Mouse (Mus musculus) natural killer cell, adult 2 months (primary cell): ENCODE measurements around the gene Tlk1.

Source experiments
- DNase-seq, 2 experiments: peaks; one replicate each; pipeline ENCODE4 v3.0.0; 2022; ENCODE audit warnings: low spot score in 2 of 2

Gene Tlk1

DNA sequence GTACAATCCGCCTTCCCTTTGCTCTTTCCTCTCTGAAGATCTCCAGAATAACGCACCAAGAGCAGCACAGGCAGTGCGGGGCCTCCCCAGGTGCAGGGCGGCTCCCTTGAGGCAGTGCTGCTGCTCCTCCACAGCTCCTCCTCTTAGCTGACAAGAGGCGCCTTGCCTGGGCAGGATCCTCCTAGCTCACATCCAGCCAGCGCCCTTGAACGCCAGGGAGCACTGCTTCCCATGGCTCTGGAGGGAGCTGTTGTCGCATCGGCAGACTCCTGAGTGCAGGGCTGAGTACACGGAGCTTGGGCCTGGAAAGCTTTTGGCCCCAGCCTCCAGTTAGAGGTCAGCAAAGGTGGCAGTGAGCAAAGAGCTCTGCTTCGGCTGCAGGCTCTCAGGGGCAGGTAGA lies 135.3 kb downstream of the Tlk1 start:
- DNase-seq, result no peak

DNA sequence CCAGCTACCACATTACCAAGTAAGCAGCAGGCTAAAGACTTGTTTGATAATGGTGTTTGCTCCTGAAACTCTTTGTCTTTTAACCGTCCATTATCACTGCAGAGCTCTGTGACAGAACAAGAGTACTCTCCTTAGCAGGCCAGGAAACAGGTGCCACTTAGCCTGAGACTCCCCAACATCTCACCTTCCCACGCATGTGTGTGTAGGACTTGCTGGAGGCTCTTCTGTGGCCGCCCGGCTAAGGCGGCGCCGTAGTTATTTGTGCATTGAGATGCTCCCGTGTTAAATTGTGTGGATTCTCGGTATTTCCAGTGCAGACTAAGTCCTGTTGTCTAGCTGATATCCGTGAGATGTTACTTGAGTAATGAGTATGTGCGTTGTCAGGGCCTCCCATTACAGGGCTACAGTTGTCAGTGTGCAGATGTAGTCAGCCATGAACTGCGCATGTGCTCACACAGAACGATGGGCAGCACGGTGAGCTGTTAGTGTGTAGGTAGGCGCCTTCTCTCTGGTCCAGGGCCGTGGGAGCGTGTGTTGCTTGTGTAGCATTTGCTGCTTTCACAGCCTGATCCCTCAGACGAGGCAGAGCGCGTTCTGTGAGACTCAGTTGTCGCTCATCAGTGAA lies 137.0 kb downstream of the Tlk1 start:
- no peak for DNase-seq

GRCm38 (mm10) chr2:70682324-70682723 lies 143.2 kb downstream of the Tlk1 start:
- DNase-seq, result no peak

- no peak for DNase-seq
Observed at GRCm38 (mm10) chr2:70673445-70674126, 151.9 kb downstream of the Tlk1 start.

DNA sequence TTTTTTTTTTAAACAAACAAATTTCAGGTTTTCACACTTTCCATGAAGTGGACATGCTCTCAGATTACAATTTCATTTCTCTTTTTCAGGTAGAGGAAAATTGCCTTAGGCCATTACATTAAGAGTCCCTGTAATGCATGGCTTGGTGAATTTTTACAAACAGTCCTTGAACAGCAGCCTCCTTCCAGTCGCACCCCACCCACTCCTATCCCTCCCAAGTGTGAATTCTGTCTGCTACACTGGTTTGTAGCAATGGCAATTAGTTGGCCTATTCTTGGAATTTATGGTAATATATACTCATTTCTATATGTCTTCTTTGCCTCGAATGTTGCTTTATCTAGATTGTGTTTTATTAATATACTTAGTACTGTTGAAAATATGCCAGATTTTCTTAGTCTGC lies 153.1 kb downstream of the Tlk1 start:
- no peak for DNase-seq

DNA sequence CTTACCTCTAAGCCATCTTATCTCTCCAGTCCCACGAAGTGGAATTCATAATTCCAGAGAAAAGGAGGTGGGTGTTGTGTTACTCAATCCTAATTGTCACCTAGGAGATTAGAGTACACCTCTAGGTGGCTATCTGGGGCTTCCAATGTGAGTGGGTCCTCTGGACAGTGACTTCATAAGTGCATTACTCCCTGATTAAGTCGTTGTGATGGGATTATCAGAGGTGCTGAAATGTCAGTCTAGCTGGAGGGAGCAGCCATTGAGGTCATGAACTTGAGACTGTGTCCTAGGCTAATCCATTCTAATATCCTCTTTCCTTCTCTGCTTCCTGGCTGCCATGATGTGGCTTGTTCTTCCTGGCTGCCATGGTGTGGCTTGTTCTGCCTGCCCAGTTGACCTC lies 155.6 kb downstream of the Tlk1 start:
- DNase-seq, result no peak

DNA sequence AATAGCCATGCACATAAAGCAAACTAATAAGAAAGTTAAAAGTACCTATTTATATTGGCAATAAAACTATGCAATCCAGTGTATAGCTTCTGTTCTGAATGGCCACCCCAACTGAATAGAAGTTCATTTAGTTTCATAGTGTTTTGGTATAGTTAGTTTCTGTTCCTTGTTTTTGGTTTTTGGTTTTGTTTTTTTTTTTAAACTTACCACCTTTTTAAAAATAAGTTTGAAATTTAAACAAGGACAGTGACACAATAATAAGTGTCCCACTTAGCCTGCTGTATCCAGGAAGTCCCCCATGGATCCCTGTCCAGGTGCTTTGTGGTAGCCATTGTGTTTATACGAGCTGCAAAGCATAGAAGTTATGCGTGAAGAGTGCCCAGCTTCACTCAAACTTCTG lies 156.3 kb downstream of the Tlk1 start:
- DNase-seq, result no peak

DNA sequence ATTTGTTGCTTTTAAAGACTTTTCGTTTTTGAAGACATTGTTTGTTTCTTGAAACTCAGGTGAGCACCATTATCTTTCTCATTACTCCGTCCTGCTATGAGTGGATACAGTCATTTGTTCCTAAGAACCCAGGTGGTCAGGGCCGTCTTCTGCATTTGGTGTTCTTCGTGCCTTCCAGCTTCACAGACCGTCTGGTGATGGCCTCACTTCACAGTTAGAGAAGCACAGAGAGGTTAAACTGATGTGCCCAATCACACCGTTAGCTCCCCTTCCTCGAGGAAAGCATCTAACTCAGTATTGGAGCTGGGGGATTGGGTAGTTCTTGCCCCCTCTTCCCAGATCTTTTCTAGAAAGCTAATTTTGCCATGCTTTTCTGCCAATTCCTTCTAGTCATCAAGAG lies 158.5 kb downstream of the Tlk1 start:
- DNase-seq, result no peak

- DNase-seq, result peak in 1 of 2 experiments; percentile 33
Observed at GRCm38 (mm10) chr2:70663764-70664163, 161.8 kb downstream of the Tlk1 start.
